Mouse (Mus musculus) embryonic facial prominence, embryonic 11.5 days (tissue): ENCODE measurements around the gene Ikzf3. TPM values are rescaled to one million over a fixed set of nuclear protein-coding genes. Genes with fewer than 3 reads are reported as not detected.

Source experiments
- ATAC-seq: fragments of 200-750 bp; cut with Nextera tagmentation; replicated peaks from 2 replicates; pipeline ENCODE4 v1.8.0; 2017; ENCODE audit warnings: low read depth; ENCODE audit not compliant: insufficient number of reproducible peaks, low FRiP score, low TSS enrichment
- DNase-seq: peaks from one replicate; pipeline ENCODE4 v3.0.0-alpha.2; 2015; ENCODE audit warnings: low spot score
- H3K27ac ChIP-seq: fragments of 300-500 bp; sonication (generic); replicated peaks from 2 replicates; pipeline ENCODE4 v1.5.1; 2014; ENCODE audit warnings: mild to moderate bottlenecking, low read depth, low read length, control low read depth
- H3K27me3 ChIP-seq: fragments of 300-500 bp; sonication (generic); 2 replicates; pipeline ENCODE4 v1.6.1; 2014; ENCODE audit warnings: mild to moderate bottlenecking, low read length, moderate library complexity, mixed read lengths; ENCODE audit not compliant: control insufficient read depth, insufficient read depth
- H3K36me3 ChIP-seq: fragments of 300-500 bp; sonication (generic); replicated peaks from 2 replicates; pipeline ENCODE4 v1.6.1; 2014; ENCODE audit warnings: low read depth, mild to moderate bottlenecking, low read length, moderate library complexity, mixed read lengths; ENCODE audit not compliant: control insufficient read depth, insufficient read depth
- H3K4me1 ChIP-seq: fragments of 300-500 bp; sonication (generic); 2 replicates; pipeline ENCODE4 v1.6.1; 2014; ENCODE audit warnings: low read length, mixed read lengths; ENCODE audit not compliant: control insufficient read depth, insufficient read depth
- H3K4me2 ChIP-seq: fragments of 300-500 bp; sonication (generic); 2 replicates; pipeline ENCODE4 v1.6.1; 2014; ENCODE audit warnings: low read depth, mild to moderate bottlenecking, control low read depth, low read length, moderate library complexity
- H3K4me3 ChIP-seq: fragments of 300-500 bp; sonication (generic); 2 replicates; pipeline ENCODE4 v1.5.1; 2014; ENCODE audit warnings: low read depth, low read length, control low read depth
- H3K9ac ChIP-seq: fragments of 300-500 bp; sonication (generic); replicated peaks from 2 replicates; pipeline ENCODE4 v1.6.1; 2014; ENCODE audit warnings: mild to moderate bottlenecking, control low read depth, low read length
- H3K9me3 ChIP-seq: fragments of 300-500 bp; sonication (generic); replicated peaks from 2 replicates; pipeline ENCODE4 v1.6.1; 2016; ENCODE audit warnings: mild to moderate bottlenecking, low read length, inconsistent platforms, mixed read lengths; ENCODE audit not compliant: control insufficient read depth
- WGBS: fragments of 180-500 bp; shearing (Covaris S2); extraction: QIAGEN DNeasy Blood & Tissue Kit; methylation state at CpG from one replicate; pipeline ENCODE4 v1.1.7; 2014; 5-methylcytosine and 5-hydroxymethylcytosine counted together
- polyA plus RNA-seq: library from polyadenylated mRNA; unstranded; fragments of >200 nt; fragmentation: Nextera tagmentation; extraction: Ambion mirVana; gene quantifications from 2 replicates; pipeline ENCODE4 v1.2.1, GENCODE M21; 2014

Ikzf3 gene
- polyA plus RNA-seq, 1 experiment from 2014 or later, result 0.07 TPM

DNA sequence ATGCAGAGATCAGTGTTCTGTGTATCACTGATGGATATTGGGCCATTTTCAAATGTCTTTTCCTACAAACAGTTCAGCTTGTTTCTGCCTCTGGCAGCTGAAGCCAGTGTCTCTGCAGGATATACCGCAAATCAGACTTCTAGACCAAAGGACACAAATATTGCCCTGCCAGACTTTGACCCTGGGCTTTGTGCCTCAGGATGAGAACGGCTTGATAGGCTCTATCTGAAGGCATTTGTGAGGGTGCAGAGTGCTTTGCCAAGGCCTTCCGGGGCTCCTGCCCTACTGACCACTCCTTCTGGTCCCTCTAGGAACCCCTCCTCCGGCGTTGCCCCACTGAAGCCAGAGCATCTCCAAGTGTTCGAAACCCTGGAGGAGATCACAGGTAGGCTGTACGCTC lies 119.2 kb downstream of the Ikzf3 start:
- no peaks in the 10 kb centered on the region for H3K9me3 ChIP-seq
- DNase-seq, result no peak
- no peaks in the 10 kb centered on the region; the same call in 1 of the 2 replicates for H3K36me3 ChIP-seq
- H3K9ac ChIP-seq, result no peak overlapping the region
- no peak for ATAC-seq
- no peaks in the 10 kb centered on the region for H3K4me1 ChIP-seq
- no peak overlapping the region for H3K4me2 ChIP-seq
- no peaks in the 10 kb centered on the region for H3K27me3 ChIP-seq
- H3K4me3 ChIP-seq, result no peak overlapping the region
- 93% methylated on average over 7 of the region's 7 CpGs for WGBS
- no peak overlapping the region for H3K27ac ChIP-seq

GRCm38 (mm10) chr11:98418939-98419547 lies 126.8 kb downstream of the Ikzf3 start:
- DNase-seq (no peak), ATAC-seq (no peak)
- no peaks in the 10 kb centered on the region for H3K4me1 ChIP-seq
- no peak overlapping the region for H3K27ac ChIP-seq
- no peak overlapping the region for H3K4me2 ChIP-seq
- H3K36me3 ChIP-seq, result no peaks in the 10 kb centered on the region; the same call in none of the 2 replicates
- H3K9me3 ChIP-seq, result no peaks in the 10 kb centered on the region
- no peak overlapping the region for H3K4me3 ChIP-seq
- no peak overlapping the region for H3K9ac ChIP-seq
- 82% methylated on average over 10 of the region's 10 CpGs for WGBS
- no peaks in the 10 kb centered on the region for H3K27me3 ChIP-seq

GRCm38 (mm10) chr11:98418273-98418672 lies 127.6 kb downstream of the Ikzf3 start:
- H3K9me3 ChIP-seq, result no peaks in the 10 kb centered on the region
- DNase-seq (no peak), ATAC-seq (no peak)
- no peak overlapping the region for H3K27ac ChIP-seq
- no peak overlapping the region for H3K4me3 ChIP-seq
- H3K9ac ChIP-seq, result no peak overlapping the region
- no peaks in the 10 kb centered on the region for H3K4me1 ChIP-seq
- H3K4me2 ChIP-seq, result no peak overlapping the region
- no peaks in the 10 kb centered on the region for H3K27me3 ChIP-seq
- no peaks in the 10 kb centered on the region; the same call in none of the 2 replicates for H3K36me3 ChIP-seq
- 73% methylated on average over 6 of the region's 6 CpGs for WGBS

GRCm38 (mm10) chr11:98417074-98417473 lies 128.8 kb downstream of the Ikzf3 start:
- DNase-seq (no peak), ATAC-seq (no peak)
- Histone ChIP-seq H3K36me3 (no peaks in the 10 kb centered on the region; the same call in 1 of the 2 replicates), H3K9ac (no peak overlapping the region), H3K4me1 (no peaks in the 10 kb centered on the region), H3K27ac (no peak overlapping the region), H3K4me2 (no peak overlapping the region), H3K9me3 (no peaks in the 10 kb centered on the region), H3K4me3 (no peak overlapping the region), H3K27me3 (no peaks in the 10 kb centered on the region)
- 76% methylated on average over 1 of the region's 1 CpGs for WGBS

Other genes starting within 250 kb of the Ikzf3 start
- 0.13 and 0.24 TPM in 2 replicates for gene Neurod2, start 216.4 kb downstream of the Ikzf3 start, polyA plus RNA-seq
- gene Ppp1r1b, start 197.6 kb downstream of the Ikzf3 start, polyA plus RNA-seq, result 0.24 and 0.31 TPM in 2 replicates
- 31.1 and 33.8 TPM in 2 replicates for gene Stard3, start 187.7 kb downstream of the Ikzf3 start, polyA plus RNA-seq
- 0.29 and 0.46 TPM in 2 replicates for gene Tcap, start 162.2 kb downstream of the Ikzf3 start, polyA plus RNA-seq
- gene Pnmt, start 159.6 kb downstream of the Ikzf3 start, polyA plus RNA-seq, result 0.18 and 0.24 TPM in 2 replicates
- gene Pgap3, start 145.5 kb downstream of the Ikzf3 start, polyA plus RNA-seq, result 6.0 and 6.5 TPM in 2 replicates
- gene Erbb2, start 133.6 kb downstream of the Ikzf3 start, polyA plus RNA-seq, result 26.5 and 30.8 TPM in 2 replicates
- 89.3 and 95.6 TPM in 2 replicates for gene Mien1, start 107.0 kb downstream of the Ikzf3 start, polyA plus RNA-seq
- gene Grb7, start 99.6 kb downstream of the Ikzf3 start, polyA plus RNA-seq, result 8.1 and 8.5 TPM in 2 replicates
- gene Zpbp2, start 5.1 kb upstream of the Ikzf3 start, polyA plus RNA-seq, result 0.24 TPM in 1 of 2 replicates, not detected in the other
- gene Ormdl3, start 41.3 kb upstream of the Ikzf3 start, polyA plus RNA-seq, result 8.0 and 9.3 TPM in 2 replicates
- not detected in 2 replicates for gene Lrrc3c, start 52.3 kb upstream of the Ikzf3 start, polyA plus RNA-seq
- 0.83 and 1.2 TPM in 2 replicates for gene Gm12355, start 79.6 kb upstream of the Ikzf3 start, polyA plus RNA-seq
- not detected in 2 replicates for gene Gsdma3, start 80.3 kb upstream of the Ikzf3 start, polyA plus RNA-seq
- not detected in 2 replicates for gene Gsdma2, start 100.7 kb upstream of the Ikzf3 start, polyA plus RNA-seq
- 0.07 TPM in 1 of 2 replicates, not detected in the other for gene Gsdma, start 118.3 kb upstream of the Ikzf3 start, polyA plus RNA-seq
- 141 and 153 TPM in 2 replicates for gene Psmd3, start 136.5 kb upstream of the Ikzf3 start, polyA plus RNA-seq
- gene Csf3, start 155.2 kb upstream of the Ikzf3 start, polyA plus RNA-seq, result not detected in 2 replicates
- gene Med24, start 183.4 kb upstream of the Ikzf3 start, polyA plus RNA-seq, result 54.8 and 55.1 TPM in 2 replicates
- gene Thra, start 194.6 kb upstream of the Ikzf3 start, polyA plus RNA-seq, result 19.7 and 20.3 TPM in 2 replicates
- gene Nr1d1, start 229.3 kb upstream of the Ikzf3 start, polyA plus RNA-seq, result 0.69 and 1.2 TPM in 2 replicates
- 20.2 and 22.0 TPM in 2 replicates for gene Msl1, start 249.5 kb upstream of the Ikzf3 start, polyA plus RNA-seq